Mouse (Mus musculus) C3H10T1/2 (cell line): ENCODE data around the gene Ttc38. TPM values are rescaled to one million over a fixed set of nuclear protein-coding genes. Genes with fewer than 3 reads are reported as not detected.

ENCODE experiments used
- polyA plus RNA-seq, 2 experiments: library from polyadenylated mRNA; unstranded; fragments of >200 nt; fragmentation: generic; extraction: Trizol; gene quantifications; one replicate each; pipeline ENCODE4 v1.2.1; 2012; ENCODE audit warnings: missing spikeins in 2 of 2

Gene Ttc38
- polyA plus RNA-seq, result under 1 TPM; 0.04 to 0.13 TPM

GRCm38 (mm10) chr15:85831954-85832590 is at the start of gene Ttc38:
Ttc38 (plus strand) TSS chr15:85832306.

GRCm38 (mm10) chr15:85811535-85812277 is 20.4 kb upstream of the Ttc38 start, which contains the start of gene Cdpf1:
Cdpf1 (minus strand) TSS chr15:85811697.

GRCm38 (mm10) chr15:85821203-85822010 is 10.7 kb upstream of the Ttc38 start, which contains the start of gene Pkdrej:
Pkdrej (minus strand) TSS chr15:85821734.

GRCm38 (mm10) chr15:85859490-85860031 is 27.5 kb downstream of the Ttc38 start, which contains the start of gene Gtse1:
Gtse1 (plus strand) TSS chr15:85859745.

GRCm38 (mm10) chr15:85878848-85879497 is 46.9 kb downstream of the Ttc38 start, which contains the start of gene Trmu:
Trmu (plus strand) TSS chr15:85879312.

Other genes with a start within 250 kb of the Ttc38 start
- under 1 TPM; 0.02 to 0.17 TPM for gene Wnt7b, start 249.8 kb upstream of the Ttc38 start, polyA plus RNA-seq
- under 1 TPM in 1 of 2 experiments, not detected in 1; 0.04 TPM for gene Ppara, start 97.3 kb upstream of the Ttc38 start, polyA plus RNA-seq
- 10 to 100 TPM; 13.8 to 19.0 TPM for gene Cdpf1, start 20.6 kb upstream of the Ttc38 start, polyA plus RNA-seq
- not detected for gene Pkdrej, start 10.6 kb upstream of the Ttc38 start, polyA plus RNA-seq
- 10 to 100 TPM; 26.3 to 33.7 TPM for gene Gtse1, start 27.4 kb downstream of the Ttc38 start, polyA plus RNA-seq
- 10 to 100 TPM in 1 of 2 experiments, 1 to 10 TPM in 1; 5.7 to 22.6 TPM for gene Trmu, start 47.0 kb downstream of the Ttc38 start, polyA plus RNA-seq
- under 1 TPM in 1 of 2 experiments, not detected in 1; under 0.01 TPM for gene Celsr1, start 201.5 kb downstream of the Ttc38 start, polyA plus RNA-seq
- 10 to 100 TPM in 1 of 2 experiments, 1 to 10 TPM in 1; 5.7 to 22.1 TPM for gene Gramd4, start 225.4 kb downstream of the Ttc38 start, polyA plus RNA-seq